ENCODE assay signal across 1 mouse cellular context in genomic region chr11:69267341-69267740, GRCm38 (mm10).
TF ChIP-seq lines count a peak whose summit lies in the region.

No protein-coding gene starts in this region.

TF ChIP-seq in CH12.LX, 34 proteins besides CTCF, POLR2A, EP300 and RAD21 (continued from another document):
- TF ChIP-seq MAZ (IDR thresholded peaks at IDR 0.05; ENCODE audit: low read depth, low read length) (peak; percentile 57; the same call in 1 of the 2 replicates), BHLHE40 (IDR thresholded peaks at IDR 0.05; ENCODE audit: low read depth, low read length) (peak; percentile 85)
TF ChIP-seq in CH12.LX: peak in this region for 15.
